Mouse (Mus musculus) midbrain, embryonic 16.5 days (tissue): ENCODE data around the gene Arrdc1. TPM values are rescaled to one million over a fixed set of nuclear protein-coding genes. Genes with fewer than 3 reads are reported as not detected.

Experiments used
- ATAC-seq: fragments of 200-750 bp; cut with Nextera tagmentation; 2 replicates; pipeline ENCODE4 v1.8.0; 2017; ENCODE audit warnings: moderate TSS enrichment
- H3K27ac ChIP-seq: fragments of 300-500 bp; sonication (generic); 2 replicates; pipeline ENCODE4 v1.5.1; 2014; ENCODE audit warnings: mild to moderate bottlenecking, low read length, mixed read lengths
- H3K27me3 ChIP-seq: fragments of 300-500 bp; sonication (generic); 2 replicates; pipeline ENCODE4 v1.6.1; 2014; ENCODE audit warnings: low read depth, low read length, mixed read lengths; ENCODE audit not compliant: control insufficient read depth, insufficient read depth
- H3K36me3 ChIP-seq: fragments of 300-500 bp; sonication (generic); 2 replicates; pipeline ENCODE4 v1.6.1; 2014; ENCODE audit warnings: mild to moderate bottlenecking, low read length, moderate library complexity, mixed read lengths; ENCODE audit not compliant: control insufficient read depth, insufficient read depth
- H3K4me1 ChIP-seq: fragments of 300-500 bp; sonication (generic); 2 replicates; pipeline ENCODE4 v1.6.1; 2014; ENCODE audit warnings: mild to moderate bottlenecking, low read length, mixed read lengths; ENCODE audit not compliant: control insufficient read depth, insufficient read depth
- H3K4me2 ChIP-seq: fragments of 300-500 bp; sonication (generic); 2 replicates; pipeline ENCODE4 v1.6.1; 2014; ENCODE audit warnings: mild to moderate bottlenecking, low read length, mixed read lengths
- H3K4me3 ChIP-seq: fragments of 300-500 bp; sonication (generic); 2 replicates; pipeline ENCODE4 v1.5.1; 2014; ENCODE audit warnings: low read depth, mild to moderate bottlenecking, low read length, moderate library complexity, mixed read lengths
- H3K9ac ChIP-seq: fragments of 300-500 bp; sonication (generic); 2 replicates; pipeline ENCODE4 v1.6.1; 2014; ENCODE audit warnings: low read depth, low read length, mixed read lengths
- H3K9me3 ChIP-seq: fragments of 300-500 bp; sonication (generic); replicated peaks from 2 replicates; pipeline ENCODE4 v1.6.1; 2014; ENCODE audit warnings: mild to moderate bottlenecking, low read length, mixed read lengths; ENCODE audit not compliant: control insufficient read depth, poor library complexity, severe bottlenecking
- WGBS: fragments of 180-500 bp; shearing (Covaris S2); extraction: QIAGEN DNeasy Blood & Tissue Kit; methylation state at CpG from one replicate; pipeline ENCODE4 v1.1.7; 2014; 5-methylcytosine and 5-hydroxymethylcytosine counted together
- polyA plus RNA-seq: library from polyadenylated mRNA; unstranded; fragments of >200 nt; fragmentation: Nextera tagmentation; extraction: Ambion mirVana; gene quantifications from 2 replicates; pipeline ENCODE4 v1.2.1, GENCODE M21; 2015

The Arrdc1 gene
- polyA plus RNA-seq, 1 experiment from 2014 or later, result 43.7 TPM

DNA sequence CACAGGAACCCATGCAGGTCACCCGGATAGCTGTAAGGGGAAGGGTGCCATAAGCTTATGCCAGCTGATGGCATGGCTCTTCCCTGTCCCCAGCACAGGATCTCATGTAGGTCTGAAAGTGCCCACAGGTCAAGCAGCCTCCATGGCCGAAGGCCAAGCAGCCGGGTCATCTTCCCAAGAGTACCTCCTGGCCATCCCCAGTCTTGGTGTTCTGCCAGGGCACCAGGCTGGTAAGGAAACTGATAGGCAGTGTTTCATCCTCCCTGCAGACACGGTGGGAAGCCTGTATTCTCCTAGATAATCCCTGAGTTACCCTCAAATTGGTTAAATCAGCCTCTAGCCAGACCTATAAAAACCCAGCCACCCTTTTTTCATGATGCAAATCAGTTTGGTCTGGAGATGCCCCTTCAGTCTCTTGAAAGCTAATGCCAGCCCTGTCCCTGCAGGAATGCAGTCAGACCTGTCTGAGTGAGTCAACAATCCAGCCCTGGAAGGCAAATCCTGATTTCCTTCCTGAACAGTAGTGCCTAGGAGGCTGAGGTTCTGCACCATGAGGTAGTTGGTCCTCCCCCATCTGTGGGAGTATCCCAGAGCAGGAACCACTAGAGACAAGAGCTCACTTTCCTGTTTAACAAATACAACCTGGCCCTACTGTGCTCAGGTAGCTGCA is 7.1 kb downstream of the Arrdc1 start:
- peaks cover 5% of the 10 kb centered on the region; the same call in 1 of the 2 replicates for H3K36me3 ChIP-seq
- no peaks in the 10 kb centered on the region for H3K27me3 ChIP-seq
- no peak overlapping the region for H3K9ac ChIP-seq
- no peak overlapping the region for H3K4me3 ChIP-seq
- no peaks in the 10 kb centered on the region for H3K4me1 ChIP-seq
- WGBS, result 63% methylated on average over 4 of the region's 4 CpGs
- no peak overlapping the region for H3K4me2 ChIP-seq
- no peaks in the 10 kb centered on the region for H3K9me3 ChIP-seq
- H3K27ac ChIP-seq, result no peak overlapping the region
- no peak for ATAC-seq

DNA sequence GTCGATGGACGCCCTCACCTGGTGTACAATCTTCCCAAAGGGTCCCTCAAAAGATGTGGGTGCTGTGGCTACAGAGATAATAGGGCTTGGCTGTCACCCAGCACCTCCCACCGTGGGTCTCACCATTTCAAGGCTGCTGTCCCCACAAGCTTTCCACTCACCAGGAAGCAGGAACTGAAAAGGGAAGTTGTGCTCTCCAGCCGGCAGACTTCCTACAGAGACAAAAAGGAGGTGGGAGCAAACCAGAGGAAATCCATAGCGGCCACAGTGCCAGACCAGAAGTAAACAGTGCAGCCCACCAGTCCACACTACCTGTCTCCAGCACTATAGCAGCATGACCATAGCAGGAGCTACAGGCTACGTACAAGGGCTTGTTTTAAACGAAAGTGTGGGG is 8.1 kb downstream of the Arrdc1 start:
- Histone ChIP-seq H3K36me3 (peaks cover 5% of the 10 kb centered on the region; the same call in 1 of the 2 replicates), H3K4me3 (no peak overlapping the region), H3K27ac (no peak overlapping the region), H3K4me1 (no peaks in the 10 kb centered on the region), H3K9me3 (no peaks in the 10 kb centered on the region), H3K9ac (no peak overlapping the region), H3K27me3 (no peaks in the 10 kb centered on the region), H3K4me2 (no peak overlapping the region)
- 84% methylated on average over 7 of the region's 7 CpGs for WGBS
- ATAC-seq, result no peak

DNA sequence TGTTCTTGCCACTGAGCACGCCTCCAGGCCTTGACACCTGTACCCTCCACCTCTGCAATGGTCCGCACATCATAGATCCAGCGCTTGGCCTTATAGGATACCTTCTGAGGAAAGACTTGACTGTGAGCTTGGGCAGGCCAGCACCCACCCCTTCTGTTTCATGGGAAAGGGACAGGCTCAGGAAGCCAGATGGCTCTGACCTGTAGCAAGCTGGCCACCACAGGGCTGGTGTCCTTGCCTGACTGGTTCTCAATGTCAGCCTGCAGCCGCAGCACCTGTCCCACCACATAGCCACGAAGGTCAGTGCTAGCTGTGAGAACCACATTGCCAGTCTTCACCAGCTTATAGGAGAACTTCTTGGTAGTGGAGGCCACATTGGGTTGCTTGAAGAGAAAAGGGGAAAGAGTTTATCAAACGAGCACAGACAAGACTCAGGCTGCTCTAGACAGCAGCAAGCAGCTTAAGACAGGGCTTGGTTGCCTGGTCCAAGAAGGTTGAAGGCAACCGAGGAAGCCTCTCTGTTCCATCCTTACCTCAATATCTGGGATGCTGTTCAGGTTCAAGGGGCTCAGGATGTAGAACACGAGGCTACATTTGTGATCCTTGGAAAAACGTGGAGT is 8.6 kb downstream of the Arrdc1 start:
- no peak for ATAC-seq
- no peaks in the 10 kb centered on the region for H3K4me1 ChIP-seq
- H3K4me3 ChIP-seq, result no peak overlapping the region
- H3K36me3 ChIP-seq, result peaks cover 5% of the 10 kb centered on the region; the same call in 1 of the 2 replicates
- 88% methylated on average over 9 of the region's 9 CpGs for WGBS
- H3K9ac ChIP-seq, result no peak overlapping the region
- no peaks in the 10 kb centered on the region for H3K27me3 ChIP-seq
- no peak overlapping the region for H3K27ac ChIP-seq
- no peak overlapping the region for H3K4me2 ChIP-seq
- H3K9me3 ChIP-seq, result no peaks in the 10 kb centered on the region

DNA sequence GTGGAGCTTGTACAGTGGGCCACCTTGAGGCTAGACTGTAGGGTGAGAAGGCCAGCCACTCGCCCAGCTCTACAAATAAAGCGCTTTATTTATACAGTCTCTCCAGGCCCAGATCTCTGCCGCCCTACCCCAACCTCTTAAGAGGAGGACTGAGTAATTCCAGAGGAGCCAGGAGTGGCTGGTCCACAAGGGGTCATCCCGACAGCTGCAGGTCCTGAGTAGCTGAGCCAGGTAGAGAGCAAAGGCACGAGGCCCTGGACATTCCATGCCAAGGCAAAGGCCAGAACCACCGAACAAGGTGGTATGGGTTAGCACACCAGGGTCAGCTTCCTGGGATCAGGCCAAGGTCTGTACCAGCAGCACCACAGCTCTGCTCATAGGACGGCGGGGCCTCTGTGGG is 9.8 kb downstream of the Arrdc1 start:
- no peak for ATAC-seq

DNA sequence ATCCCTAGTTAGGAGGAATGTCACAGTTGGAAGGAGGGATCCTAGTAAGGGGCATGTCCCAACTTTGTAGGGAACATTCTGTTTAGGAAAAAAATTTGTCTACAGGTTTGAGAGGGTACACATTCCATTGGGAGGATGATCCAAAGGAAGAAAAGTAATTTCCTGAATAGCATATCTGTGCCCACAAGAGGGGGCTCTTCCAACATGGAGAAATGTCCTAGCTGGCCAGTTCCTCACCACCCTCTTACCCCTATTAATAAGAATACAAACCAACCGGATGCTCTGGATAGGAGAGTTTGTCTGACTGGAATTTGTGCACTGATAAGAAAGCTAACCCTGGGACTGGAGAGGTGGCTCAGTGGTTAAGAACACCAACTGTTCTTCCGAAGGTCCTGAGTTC is 11.5 kb downstream of the Arrdc1 start:
- Histone ChIP-seq H3K9ac (no peak overlapping the region), H3K9me3 (no peaks in the 10 kb centered on the region), H3K27me3 (no peaks in the 10 kb centered on the region), H3K36me3 (peaks cover 5% of the 10 kb centered on the region; the same call in 1 of the 2 replicates), H3K4me1 (no peaks in the 10 kb centered on the region), H3K27ac (no peak overlapping the region), H3K4me3 (no peak overlapping the region), H3K4me2 (no peak overlapping the region)
- no peak for ATAC-seq
- 61% methylated on average over 2 of the region's 2 CpGs for WGBS

More for the DNA sequence above, 9.8 kb downstream of the Arrdc1 start:
- 84% methylated on average over 8 of the region's 8 CpGs for WGBS
- H3K4me3 ChIP-seq, result no peak overlapping the region
- H3K4me2 ChIP-seq, result no peak overlapping the region
- no peak overlapping the region for H3K27ac ChIP-seq
- peaks cover 5% of the 10 kb centered on the region; the same call in 1 of the 2 replicates for H3K36me3 ChIP-seq
- no peaks in the 10 kb centered on the region for H3K27me3 ChIP-seq
- H3K4me1 ChIP-seq, result no peaks in the 10 kb centered on the region
- no peaks in the 10 kb centered on the region for H3K9me3 ChIP-seq
- no peak overlapping the region for H3K9ac ChIP-seq

DNA sequence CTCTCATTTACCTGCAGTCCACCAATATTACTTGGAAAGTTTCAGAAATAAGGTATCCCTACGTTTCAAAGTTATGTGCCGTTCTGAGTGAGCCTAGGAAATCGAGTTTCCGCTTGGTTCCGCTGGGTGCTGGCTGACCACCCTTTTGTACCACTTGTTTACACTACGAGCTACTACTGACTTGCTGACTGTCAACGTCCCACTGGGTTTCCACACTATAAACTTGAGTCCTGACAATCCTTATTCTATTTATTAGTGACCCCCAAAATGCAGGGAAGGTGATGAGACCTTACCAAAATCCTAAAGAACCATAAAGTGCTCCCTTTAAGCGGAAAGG is 15.2 kb downstream of the Arrdc1 start:
- Histone ChIP-seq H3K36me3 (no peaks in the 10 kb centered on the region), H3K4me3 (peak overlapping the region; percentile 92), H3K27ac (peak overlapping the region; percentile 97), H3K9ac (peak overlapping the region; percentile 61), H3K4me1 (peaks cover 13% of the 10 kb centered on the region), H3K4me2 (peak overlapping the region; percentile 74), H3K9me3 (no peaks in the 10 kb centered on the region), H3K27me3 (no peaks in the 10 kb centered on the region)
- WGBS, result 10% methylated on average over 8 of the region's 8 CpGs
- ATAC-seq, result peak; percentile 53

DNA sequence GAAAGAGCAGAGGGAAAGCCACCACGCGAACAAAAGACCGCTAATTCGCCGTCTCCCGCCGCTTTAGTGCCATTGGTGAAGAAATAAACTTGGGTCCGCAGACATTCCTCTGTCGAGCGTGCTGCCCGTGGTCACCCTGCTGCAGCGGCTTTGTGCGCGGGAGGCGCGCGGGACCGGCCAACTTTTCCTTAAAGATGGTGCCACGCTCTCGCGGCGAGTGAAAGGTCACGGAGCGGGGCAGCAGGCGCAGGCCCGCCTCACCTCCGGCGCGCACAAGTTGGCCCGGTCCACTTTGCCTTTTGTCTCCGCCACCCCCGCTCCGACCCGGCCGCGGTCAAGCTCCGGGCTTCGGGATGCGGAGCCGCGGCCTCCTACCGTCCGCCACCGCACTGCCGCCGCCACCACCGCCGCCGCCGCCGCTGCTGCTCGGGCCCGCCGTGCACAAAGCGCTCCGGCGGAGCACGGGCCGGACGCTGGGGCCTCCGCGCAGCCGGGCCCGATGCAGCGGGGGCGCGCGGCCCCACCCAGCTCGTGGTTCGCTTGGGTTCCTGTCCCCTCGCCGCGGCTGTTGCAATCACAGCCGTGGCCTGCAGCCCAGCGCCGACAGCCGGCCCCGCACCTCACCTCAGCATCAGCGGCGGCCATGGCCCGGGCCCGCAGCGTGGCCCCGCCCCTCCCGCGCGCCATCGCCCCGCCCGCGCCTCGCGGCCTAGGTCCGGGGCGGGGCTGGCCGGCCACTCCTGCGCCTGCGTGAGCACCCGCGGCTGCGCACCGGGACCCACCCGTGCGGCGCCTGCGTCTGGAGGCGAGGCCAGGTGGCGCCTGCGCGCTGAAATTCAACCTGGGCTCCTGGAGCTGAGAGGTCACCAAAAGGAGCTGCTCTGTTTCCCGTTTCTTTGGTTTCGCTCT is 15.9 kb downstream of the Arrdc1 start, which contains the start of gene Ehmt1:
Gene Ehmt1 (minus strand): TSS at position 685 of the 909 bp plus-strand sequence.
- peak within 1 kb of the TSS; percentile 94 for H3K9ac ChIP-seq
- peak within 1 kb of the TSS; percentile 97 for H3K27ac ChIP-seq
- no peaks in the 10 kb centered on the region for H3K27me3 ChIP-seq
- WGBS, result under 1% methylated on average over 100 of the region's 112 CpGs
- H3K4me2 ChIP-seq, result peak within 1 kb of the TSS; percentile 81
- peak; percentile 97 for ATAC-seq
- no peaks in the 10 kb centered on the region for H3K36me3 ChIP-seq
- H3K9me3 ChIP-seq, result no peaks in the 10 kb centered on the region
- peak within 1 kb of the TSS; percentile 92 for H3K4me3 ChIP-seq
- peaks cover 13% of the 10 kb centered on the region for H3K4me1 ChIP-seq

DNA sequence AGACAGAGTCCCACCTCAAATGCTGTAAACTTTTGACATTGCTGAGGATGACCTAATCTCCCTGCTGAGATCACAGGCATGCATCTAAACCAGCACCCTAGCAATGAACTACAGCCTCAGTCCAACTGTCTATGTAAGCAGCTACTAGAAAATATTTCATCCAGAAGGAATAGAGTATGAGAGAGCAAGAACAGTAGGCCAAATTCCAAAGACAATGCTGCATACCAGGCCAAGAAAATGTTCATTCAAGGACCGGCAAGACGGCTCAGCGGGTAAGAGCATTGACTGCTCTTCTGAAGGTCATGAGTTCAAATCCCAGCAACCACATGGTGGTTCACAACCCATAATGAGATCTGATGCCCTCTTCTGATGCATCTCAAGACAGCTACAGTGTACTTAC is 20.3 kb downstream of the Arrdc1 start:
- Histone ChIP-seq H3K4me3 (no peak overlapping the region), H3K9ac (no peak overlapping the region), H3K27ac (no peak overlapping the region), H3K4me2 (no peak overlapping the region), H3K4me1 (peaks cover 13% of the 10 kb centered on the region), H3K36me3 (no peaks in the 10 kb centered on the region), H3K9me3 (no peaks in the 10 kb centered on the region), H3K27me3 (no peaks in the 10 kb centered on the region)
- WGBS, result 87% methylated on average over 3 of the region's 3 CpGs
- ATAC-seq, result no peak

DNA sequence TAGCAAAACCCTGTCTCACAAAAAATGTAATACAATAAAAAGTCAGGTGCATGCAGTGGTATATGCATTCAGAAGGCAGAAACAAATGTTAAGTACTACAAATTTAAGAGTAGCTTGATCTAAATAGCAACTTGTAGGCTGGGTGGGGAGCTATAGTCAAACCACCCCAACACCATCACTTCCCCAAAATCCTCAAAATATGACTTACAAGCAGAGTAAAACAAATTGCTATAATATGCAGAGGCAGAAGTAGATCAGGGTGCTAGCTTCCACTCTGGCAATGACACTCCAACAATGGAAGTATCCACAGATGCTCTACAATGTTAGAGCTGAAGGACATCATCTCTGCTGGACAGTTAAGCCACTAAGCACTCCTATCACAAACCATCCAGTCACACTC is 22.5 kb downstream of the Arrdc1 start:
- no peaks in the 10 kb centered on the region for H3K27me3 ChIP-seq
- H3K9me3 ChIP-seq, result no peaks in the 10 kb centered on the region
- H3K4me1 ChIP-seq, result peaks cover 6% of the 10 kb centered on the region
- H3K36me3 ChIP-seq, result no peaks in the 10 kb centered on the region
- no peak overlapping the region for H3K4me3 ChIP-seq
- no peak overlapping the region for H3K9ac ChIP-seq
- no peak overlapping the region for H3K4me2 ChIP-seq
- no peak for ATAC-seq
- no peak overlapping the region for H3K27ac ChIP-seq
